Mouse (Mus musculus): ENCODE data around the gene Timm44. TPM values are rescaled to one million over a fixed set of nuclear protein-coding genes. Genes with fewer than 3 reads are reported as not detected.

Timm44 gene
- total and polyA plus RNA-seq, 2 experiments from 2014 or later: 78.8 to 95.0 TPM

GRCm38 (mm10) chr8:4216296-4216695 is 59.4 kb downstream of the Timm44 start:
- peak overlapping the region; percentile 75; the same call in 1 of the 2 replicates for H3K4me2 ChIP-seq (ENCODE audit: low read depth, low read length)
- peaks cover 22% of the 10 kb centered on the region for H3K4me1 ChIP-seq (ENCODE audit: control insufficient read depth, insufficient read depth)
- peak overlapping the region; percentile 53 for H3K4me3 ChIP-seq (ENCODE audit: low read depth, low read length)
- WGBS: 15% methylated on average over 18 of the region's 18 CpGs
- DNase-seq (ENCODE audit: low spot score) (no peak), ATAC-seq (ENCODE audit: insufficient read depth, low read depth) (no peak)
- no peaks in the 10 kb centered on the region for H3K36me3 ChIP-seq (replicated peaks; ENCODE audit: control insufficient read depth, insufficient read depth, low read length)
- no peak overlapping the region for H3K27ac ChIP-seq (ENCODE audit: low read depth)
- no peaks in the 10 kb centered on the region for H3K9me3 ChIP-seq (replicated peaks; ENCODE audit: control insufficient read depth, low read length)
- no peak overlapping the region for H3K9ac ChIP-seq (replicated peaks; ENCODE audit: low read depth, low read length)
- H3K27me3 ChIP-seq (ENCODE audit: control insufficient read depth, insufficient read depth, low read length): peaks cover 57% of the 10 kb centered on the region
- TF ChIP-seq EP300 (IDR thresholded peaks at IDR 0.05; ENCODE audit: low read depth) (no peak), CTCF (IDR thresholded peaks at IDR 0.05; ENCODE audit: low read depth) (no peak)

DNA sequence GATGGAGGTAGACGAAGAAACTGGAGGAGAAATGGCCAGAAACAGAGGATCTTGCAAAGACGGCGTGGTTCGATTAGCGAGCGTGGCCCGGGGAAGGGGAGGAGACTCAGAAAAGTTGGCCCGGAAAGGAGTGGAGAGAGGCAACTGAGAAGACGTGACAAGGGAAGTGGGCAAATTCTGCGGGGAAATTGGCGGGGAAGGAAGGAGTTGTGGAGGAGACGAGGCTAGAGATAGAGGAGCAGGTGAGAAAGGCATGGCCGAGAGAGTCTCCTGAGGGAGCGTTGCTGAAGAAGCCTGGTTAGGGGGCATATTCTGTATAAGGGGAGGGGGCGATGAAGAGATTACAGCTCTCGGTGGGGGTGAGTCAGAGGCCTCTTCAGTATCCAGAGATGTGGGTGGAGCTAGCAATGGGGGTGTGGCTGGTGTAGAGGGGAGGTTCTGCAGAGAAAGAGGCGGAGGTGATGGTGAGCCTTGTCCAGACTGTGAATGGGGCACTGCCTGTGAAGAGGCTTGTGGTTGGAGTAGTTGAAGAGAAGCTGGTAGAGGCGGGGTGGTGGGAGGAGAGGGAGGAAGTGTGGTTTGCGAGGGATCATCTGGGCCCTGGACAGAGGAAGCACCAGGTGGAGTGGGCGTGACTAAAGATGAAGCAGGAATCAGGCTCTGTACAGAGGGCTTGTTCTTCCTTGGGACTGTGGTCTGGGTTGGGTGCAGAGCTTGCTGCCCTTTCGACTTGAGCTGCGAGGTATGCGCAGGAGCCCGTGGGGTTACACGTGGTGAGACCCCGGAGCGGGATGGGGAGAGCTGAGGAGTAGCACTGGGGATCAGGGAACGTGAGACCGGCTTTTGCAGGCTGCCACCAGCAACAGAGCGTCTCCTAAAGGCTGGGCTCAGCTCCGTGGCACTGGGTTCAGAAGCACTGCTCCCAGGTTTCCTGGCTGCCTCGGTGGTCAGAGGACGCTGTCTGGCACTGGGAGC is 61.4 kb downstream of the Timm44 start:
- Histone ChIP-seq H3K4me3 (ENCODE audit: low read depth, low read length) (peak overlapping the region; percentile 41), H3K27ac (ENCODE audit: low read depth) (no peak overlapping the region), H3K9ac (replicated peaks; ENCODE audit: low read depth, low read length) (no peak overlapping the region), H3K27me3 (ENCODE audit: control insufficient read depth, insufficient read depth, low read length) (peaks cover 57% of the 10 kb centered on the region), H3K4me1 (ENCODE audit: control insufficient read depth, insufficient read depth) (peaks cover 22% of the 10 kb centered on the region), H3K4me2 (ENCODE audit: low read depth, low read length) (peak overlapping the region; percentile 57), H3K9me3 (replicated peaks; ENCODE audit: control insufficient read depth, low read length) (no peaks in the 10 kb centered on the region), H3K36me3 (replicated peaks; ENCODE audit: control insufficient read depth, insufficient read depth, low read length) (no peaks in the 10 kb centered on the region)
- DNase-seq (ENCODE audit: low spot score): no peak
- ATAC-seq (ENCODE audit: insufficient read depth, low read depth): peak; percentile 31; the same call in 1 of the 2 replicates
- 9% methylated on average over 33 of the region's 33 CpGs for WGBS
- TF ChIP-seq CTCF (IDR thresholded peaks at IDR 0.05; ENCODE audit: low read depth) (no peak), EP300 (IDR thresholded peaks at IDR 0.05; ENCODE audit: low read depth) (no peak)

- Histone ChIP-seq H3K27ac (ENCODE audit: low read depth) (no peak overlapping the region), H3K4me1 (ENCODE audit: control insufficient read depth, insufficient read depth) (peaks cover 22% of the 10 kb centered on the region), H3K9ac (replicated peaks; ENCODE audit: low read depth, low read length) (no peak overlapping the region), H3K9me3 (replicated peaks; ENCODE audit: control insufficient read depth, low read length) (no peaks in the 10 kb centered on the region), H3K4me2 (ENCODE audit: low read depth, low read length) (peak overlapping the region; percentile 57), H3K27me3 (ENCODE audit: control insufficient read depth, insufficient read depth, low read length) (peaks cover 57% of the 10 kb centered on the region), H3K36me3 (replicated peaks; ENCODE audit: control insufficient read depth, insufficient read depth, low read length) (no peaks in the 10 kb centered on the region), H3K4me3 (ENCODE audit: low read depth, low read length) (peak overlapping the region; percentile 41)
- 8% methylated on average over 18 of the region's 18 CpGs for WGBS
- TF ChIP-seq CTCF (IDR thresholded peaks at IDR 0.05; ENCODE audit: low read depth) (no peak), EP300 (IDR thresholded peaks at IDR 0.05; ENCODE audit: low read depth) (no peak)
- DNase-seq (ENCODE audit: low spot score): no peak
- peak; percentile 18 for ATAC-seq (ENCODE audit: insufficient read depth, low read depth)
Measured at GRCm38 (mm10) chr8:4213210-4214005, 62.3 kb downstream of the Timm44 start.

GRCm38 (mm10) chr8:4212809-4213209 is 62.9 kb downstream of the Timm44 start:
- no peaks in the 10 kb centered on the region for H3K36me3 ChIP-seq (replicated peaks; ENCODE audit: control insufficient read depth, insufficient read depth, low read length)
- H3K4me1 ChIP-seq (ENCODE audit: control insufficient read depth, insufficient read depth): peaks cover 22% of the 10 kb centered on the region
- no peak for TF ChIP-seq EP300 (IDR thresholded peaks at IDR 0.05; ENCODE audit: low read depth)
- no peak for TF ChIP-seq CTCF (IDR thresholded peaks at IDR 0.05; ENCODE audit: low read depth)
- no peaks in the 10 kb centered on the region for H3K9me3 ChIP-seq (replicated peaks; ENCODE audit: control insufficient read depth, low read length)
- DNase-seq (ENCODE audit: low spot score) (no peak), ATAC-seq (ENCODE audit: insufficient read depth, low read depth) (peak; percentile 8; the same call in 1 of the 2 replicates)
- WGBS: 2% methylated on average over 25 of the region's 25 CpGs
- H3K9ac ChIP-seq (replicated peaks; ENCODE audit: low read depth, low read length): no peak overlapping the region
- H3K4me3 ChIP-seq (ENCODE audit: low read depth, low read length): peak overlapping the region; percentile 41
- H3K27ac ChIP-seq (ENCODE audit: low read depth): no peak overlapping the region
- peak overlapping the region; percentile 57 for H3K4me2 ChIP-seq (ENCODE audit: low read depth, low read length)
- peaks cover 51% of the 10 kb centered on the region for H3K27me3 ChIP-seq (ENCODE audit: control insufficient read depth, insufficient read depth, low read length)

DNA sequence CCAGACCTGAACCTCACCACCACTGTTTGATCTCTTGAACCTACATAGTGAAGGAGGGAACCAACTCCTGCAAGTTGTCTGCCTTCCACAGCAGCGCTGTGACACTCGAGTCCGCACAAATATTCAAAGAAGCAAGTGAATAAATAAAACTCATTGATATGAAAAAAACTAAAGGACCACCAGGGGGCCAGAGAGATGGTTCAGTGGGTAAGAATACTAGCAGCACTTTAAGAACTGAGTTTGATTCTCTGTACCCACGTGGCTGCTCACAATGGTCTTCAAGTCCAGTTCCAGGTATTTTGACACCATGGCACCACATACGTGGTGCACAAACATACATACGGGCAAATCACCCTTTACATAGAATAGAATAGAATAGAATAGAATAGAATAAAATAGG is 64.6 kb downstream of the Timm44 start:
- no peaks in the 10 kb centered on the region for H3K36me3 ChIP-seq (replicated peaks; ENCODE audit: control insufficient read depth, insufficient read depth, low read length)
- WGBS: 75% methylated on average over 6 of the region's 6 CpGs
- no peak overlapping the region for H3K9ac ChIP-seq (replicated peaks; ENCODE audit: low read depth, low read length)
- H3K4me1 ChIP-seq (ENCODE audit: control insufficient read depth, insufficient read depth): peaks cover 18% of the 10 kb centered on the region; the same call in 1 of the 2 replicates
- peaks cover 37% of the 10 kb centered on the region for H3K27me3 ChIP-seq (ENCODE audit: control insufficient read depth, insufficient read depth, low read length)
- H3K4me2 ChIP-seq (ENCODE audit: low read depth, low read length): no peak overlapping the region
- DNase-seq (ENCODE audit: low spot score): no peak
- TF ChIP-seq CTCF (IDR thresholded peaks at IDR 0.05; ENCODE audit: low read depth) (no peak), EP300 (IDR thresholded peaks at IDR 0.05; ENCODE audit: low read depth) (no peak)
- H3K9me3 ChIP-seq (replicated peaks; ENCODE audit: control insufficient read depth, low read length): no peaks in the 10 kb centered on the region
- no peak overlapping the region for H3K27ac ChIP-seq (ENCODE audit: low read depth)
- no peak overlapping the region for H3K4me3 ChIP-seq (ENCODE audit: low read depth, low read length)
- ATAC-seq (ENCODE audit: insufficient read depth, low read depth): no peak

Other genes with a start within 250 kb of the Timm44 start
- gene Cd209f, start 170.1 kb downstream of the Timm44 start, total RNA-seq (2014; rRNA removed; ENCODE audit: low replicate concordance): not detected in 2 replicates
- gene Cd209f, start 170.1 kb downstream of the Timm44 start, polyA plus RNA-seq (2015; fragmentation: Nextera tagmentation; extraction: Ambion mirVana): 0.08 and 0.10 TPM in 2 replicates
- gene Cd209g, start 141.8 kb downstream of the Timm44 start, total RNA-seq (2014; rRNA removed; ENCODE audit: low replicate concordance): not detected in 2 replicates
- not detected in 2 replicates for gene Cd209g, start 141.8 kb downstream of the Timm44 start, polyA plus RNA-seq (2015; fragmentation: Nextera tagmentation; extraction: Ambion mirVana)
- gene Evi5l, start 109.3 kb downstream of the Timm44 start, total RNA-seq (2014; rRNA removed; ENCODE audit: low replicate concordance): 24.8 and 26.1 TPM in 2 replicates
- gene Evi5l, start 109.3 kb downstream of the Timm44 start, polyA plus RNA-seq (2015; fragmentation: Nextera tagmentation; extraction: Ambion mirVana): 9.3 and 11.1 TPM in 2 replicates
- gene Prr36, start 58.5 kb downstream of the Timm44 start, total RNA-seq (2014; rRNA removed; ENCODE audit: low replicate concordance): not detected in 2 replicates
- 0.04 TPM in 2 replicates for gene Prr36, start 58.5 kb downstream of the Timm44 start, polyA plus RNA-seq (2015; fragmentation: Nextera tagmentation; extraction: Ambion mirVana)
- 0.08 TPM in 1 of 2 replicates, not detected in the other for gene Lrrc8e, start 49.1 kb downstream of the Timm44 start, total RNA-seq (2014; rRNA removed; ENCODE audit: low replicate concordance)
- gene Lrrc8e, start 49.1 kb downstream of the Timm44 start, polyA plus RNA-seq (2015; fragmentation: Nextera tagmentation; extraction: Ambion mirVana): 0.08 and 0.21 TPM in 2 replicates
- 27.7 and 36.8 TPM in 2 replicates for gene Map2k7, start 37.2 kb downstream of the Timm44 start, total RNA-seq (2014; rRNA removed; ENCODE audit: low replicate concordance)
- gene Map2k7, start 37.2 kb downstream of the Timm44 start, polyA plus RNA-seq (2015; fragmentation: Nextera tagmentation; extraction: Ambion mirVana): 18.7 and 21.0 TPM in 2 replicates
- 0.66 TPM in 1 of 2 replicates, not detected in the other for gene Gm49320, start 37.0 kb downstream of the Timm44 start, total RNA-seq (2014; rRNA removed; ENCODE audit: low replicate concordance)
- gene Gm49320, start 37.0 kb downstream of the Timm44 start, polyA plus RNA-seq (2015; fragmentation: Nextera tagmentation; extraction: Ambion mirVana): 0.19 and 0.34 TPM in 2 replicates
- gene Tgfbr3l, start 27.7 kb downstream of the Timm44 start, total RNA-seq (2014; rRNA removed; ENCODE audit: low replicate concordance): 3.9 and 6.4 TPM in 2 replicates
- gene Tgfbr3l, start 27.7 kb downstream of the Timm44 start, polyA plus RNA-seq (2015; fragmentation: Nextera tagmentation; extraction: Ambion mirVana): 1.8 and 2.7 TPM in 2 replicates
- gene Snapc2, start 22.8 kb downstream of the Timm44 start, total RNA-seq (2014; rRNA removed; ENCODE audit: low replicate concordance): 32.6 and 84.9 TPM in 2 replicates
- gene Snapc2, start 22.8 kb downstream of the Timm44 start, polyA plus RNA-seq (2015; fragmentation: Nextera tagmentation; extraction: Ambion mirVana): 26.7 and 29.9 TPM in 2 replicates
- 10.4 and 12.5 TPM in 2 replicates for gene Ctxn1, start 16.6 kb downstream of the Timm44 start, total RNA-seq (2014; rRNA removed; ENCODE audit: low replicate concordance)
- 13.2 and 13.7 TPM in 2 replicates for gene Ctxn1, start 16.6 kb downstream of the Timm44 start, polyA plus RNA-seq (2015; fragmentation: Nextera tagmentation; extraction: Ambion mirVana)
- 7.9 and 10.7 TPM in 2 replicates for gene Ccl25, start 49.3 kb upstream of the Timm44 start, total RNA-seq (2014; rRNA removed; ENCODE audit: low replicate concordance)
- gene Ccl25, start 49.3 kb upstream of the Timm44 start, polyA plus RNA-seq (2015; fragmentation: Nextera tagmentation; extraction: Ambion mirVana): 5.8 and 6.1 TPM in 2 replicates
- gene Elavl1, start 49.5 kb upstream of the Timm44 start, total RNA-seq (2014; rRNA removed; ENCODE audit: low replicate concordance): 61.1 and 64.4 TPM in 2 replicates
- 93.3 and 97.0 TPM in 2 replicates for gene Elavl1, start 49.5 kb upstream of the Timm44 start, polyA plus RNA-seq (2015; fragmentation: Nextera tagmentation; extraction: Ambion mirVana)
- gene Cers4, start 217.1 kb upstream of the Timm44 start, total RNA-seq (2014; rRNA removed; ENCODE audit: low replicate concordance): 75.9 and 78.8 TPM in 2 replicates
- gene Cers4, start 217.1 kb upstream of the Timm44 start, polyA plus RNA-seq (2015; fragmentation: Nextera tagmentation; extraction: Ambion mirVana): 60.4 and 62.5 TPM in 2 replicates